Mouse (Mus musculus) kidney, adult 2 months (tissue): ENCODE measurements around the gene Pde4c. TPM values are rescaled to one million over a fixed set of nuclear protein-coding genes. Genes with fewer than 3 reads are reported as not detected.
A peak's percentile ranks its signal among the peaks of the same experiment; 100 is the strongest.

ENCODE experiments used
- DNase-seq: peaks from one replicate; pipeline ENCODE4 v3.0.0; 2021
- H3K27ac ChIP-seq: fragments of 200-500 bp; 2 replicates; pipeline ENCODE4 v1.5.1; 2012; ENCODE audit warnings: low read depth, low read length, control low read depth, inconsistent platforms; ENCODE audit not compliant: insufficient read depth
- H3K27me3 ChIP-seq: fragments of 200-500 bp; replicated peaks from 2 replicates; pipeline ENCODE4 v1.6.1; 2012; ENCODE audit warnings: mild to moderate bottlenecking, moderate library complexity, low read length, inconsistent platforms; ENCODE audit not compliant: control insufficient read depth, insufficient read depth
- H3K36me3 ChIP-seq: fragments of 200-500 bp; 2 replicates; pipeline ENCODE4 v1.6.1; 2012; ENCODE audit warnings: mild to moderate bottlenecking, moderate library complexity, low read length, inconsistent platforms; ENCODE audit not compliant: control insufficient read depth, insufficient read depth
- H3K4me1 ChIP-seq: fragments of 200-500 bp; 2 replicates; pipeline ENCODE4 v1.6.1; 2011; ENCODE audit warnings: low read length; ENCODE audit not compliant: control insufficient read depth, insufficient read depth
- H3K4me3 ChIP-seq: fragments of 200-500 bp; 2 replicates; pipeline ENCODE4 v1.5.1; 2011; ENCODE audit warnings: mild to moderate bottlenecking, low read depth, low read length, control low read depth; ENCODE audit not compliant: insufficient read depth
- CTCF ChIP-seq: fragments of 200-500 bp; conservative IDR thresholded peaks from 2 replicates; pipeline ENCODE4 v1.5.1; 2011; ENCODE audit warnings: low read depth, mild to moderate bottlenecking, control low read depth, low read length, moderate library complexity, mixed read lengths; ENCODE audit not compliant: insufficient read depth, insufficient read length
- POLR2A ChIP-seq: fragments of 200-500 bp; IDR thresholded peaks from one replicate; pipeline ENCODE4 v1.6.1; 2011; ENCODE audit warnings: low read depth, low read length, control low read depth
- WGBS: fragments of 180-500 bp; shearing (Covaris S2); methylation state at CpG from one replicate; pipeline ENCODE4 v1.1.7; 2018; 5-methylcytosine and 5-hydroxymethylcytosine counted together
- polyA plus RNA-seq: library from polyadenylated mRNA; depleted of rRNA; stranded (reverse); fragments of >200 nt; gene quantifications from 2 replicates; pipeline ENCODE4 v1.2.3, GENCODE M21; 2012

The Pde4c gene
- polyA plus RNA-seq, 1 experiment, result 81.6 TPM

- 90% methylated on average over 18 of the region's 18 CpGs for WGBS
- Histone ChIP-seq H3K36me3 (peaks cover 3% of the 10 kb centered on the region; the same call in 1 of the 2 replicates), H3K27me3 (no peaks in the 10 kb centered on the region), H3K4me3 (no peak overlapping the region), H3K27ac (no peak overlapping the region), H3K4me1 (peaks cover 20% of the 10 kb centered on the region; the same call in 1 of the 2 replicates)
- no peak for DNase-seq
- TF ChIP-seq POLR2A (no peak), CTCF (no peak)
These were observed 51.2 kb downstream of the Pde4c start for GRCm38 (mm10) chr8:70774740-70775139.

DNA sequence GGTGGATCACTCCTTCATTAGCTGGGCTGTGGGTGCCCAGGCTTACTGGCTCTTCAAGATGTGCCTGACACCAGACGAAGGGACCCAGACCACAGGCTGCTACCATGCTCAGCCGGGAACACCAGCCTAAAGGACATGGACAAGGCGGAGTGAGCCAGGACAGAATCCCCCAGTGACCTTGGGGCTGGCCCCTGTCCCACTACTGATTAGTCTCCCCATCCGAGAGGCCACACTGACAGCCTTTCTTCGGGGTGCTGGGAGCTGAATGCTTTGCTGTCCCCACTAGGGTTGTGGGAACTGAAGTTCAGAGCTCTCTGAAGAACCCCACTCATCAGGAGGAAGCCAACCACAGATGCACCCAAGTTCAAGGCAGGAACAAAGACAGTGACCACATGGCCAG, 51.7 kb downstream of the Pde4c start:
- Histone ChIP-seq H3K36me3 (peaks cover 3% of the 10 kb centered on the region; the same call in 1 of the 2 replicates), H3K4me1 (peaks cover 20% of the 10 kb centered on the region; the same call in 1 of the 2 replicates), H3K4me3 (no peak overlapping the region), H3K27me3 (no peaks in the 10 kb centered on the region), H3K27ac (no peak overlapping the region)
- no peak for DNase-seq
- 94% methylated on average over 5 of the region's 5 CpGs for WGBS
- TF ChIP-seq CTCF (no peak), POLR2A (no peak)

- TF ChIP-seq POLR2A (no peak), CTCF (no peak)
- Histone ChIP-seq H3K4me1 (peaks cover 20% of the 10 kb centered on the region; the same call in 1 of the 2 replicates), H3K4me3 (peak overlapping the region; percentile 85), H3K27ac (peak overlapping the region; percentile 53), H3K27me3 (no peaks in the 10 kb centered on the region), H3K36me3 (peaks cover 3% of the 10 kb centered on the region; the same call in 1 of the 2 replicates)
- DNase-seq, result peak; percentile 25
- WGBS, result 2% methylated on average over 34 of the region's 34 CpGs
These were observed 52.5 kb downstream of the Pde4c start for GRCm38 (mm10) chr8:70775851-70776495.

DNA sequence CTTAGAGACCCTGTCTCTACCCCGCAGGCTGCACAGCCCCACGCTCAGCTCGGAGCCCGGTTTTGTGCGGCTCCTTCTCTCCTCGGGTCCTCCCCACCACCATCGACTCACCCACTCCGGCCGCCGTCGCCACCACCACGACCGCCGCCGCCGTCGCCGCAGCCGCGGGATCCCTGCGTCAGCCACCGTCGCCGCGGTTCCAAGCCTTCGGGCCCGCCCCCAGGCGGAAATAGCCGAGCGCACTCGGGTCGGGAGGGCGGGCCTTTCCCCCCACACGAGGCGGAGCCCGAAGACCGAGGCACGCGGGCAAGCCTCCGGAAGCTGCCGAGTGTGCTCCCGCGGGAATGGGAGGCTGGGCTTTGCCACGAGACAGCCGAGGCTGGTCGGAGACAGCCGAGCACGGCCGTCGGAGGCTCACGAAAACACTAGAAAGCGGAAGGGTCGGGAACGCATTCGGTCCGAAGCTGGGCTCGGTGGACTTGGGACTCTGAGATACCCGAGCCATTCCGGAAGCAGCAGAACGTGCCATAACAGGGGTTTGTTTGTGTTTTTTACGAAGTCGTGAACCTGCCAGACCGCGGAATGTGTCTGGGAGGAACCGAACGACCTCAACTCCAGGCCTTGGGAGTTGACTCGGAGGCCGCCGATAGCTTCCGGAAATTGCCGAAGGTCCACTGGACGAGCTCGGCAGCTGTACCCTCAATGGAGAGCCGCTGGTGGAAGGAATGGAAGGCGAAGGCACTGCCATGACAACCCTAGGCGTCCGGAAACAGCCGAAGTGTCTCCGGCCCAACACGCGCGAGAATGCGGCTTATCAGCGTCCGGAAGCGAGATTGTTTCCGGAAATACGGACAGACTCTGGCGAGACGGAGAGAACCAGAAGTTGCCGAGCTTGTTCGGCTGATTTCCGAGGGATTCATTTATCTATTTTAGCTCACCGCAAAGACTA, 53.2 kb downstream of the Pde4c start, which contains the start of gene Pik3r2:
Gene Pik3r2 (minus strand): TSS at position 218 of the 949 bp plus-strand sequence.
- Histone ChIP-seq H3K27me3 (no peaks in the 10 kb centered on the region), H3K36me3 (peaks cover 3% of the 10 kb centered on the region; the same call in 1 of the 2 replicates), H3K27ac (peak within 1 kb of the TSS; percentile 93), H3K4me3 (peak within 1 kb of the TSS; percentile 85), H3K4me1 (peaks cover 20% of the 10 kb centered on the region; the same call in 1 of the 2 replicates)
- peak; percentile 98 for DNase-seq
- TF ChIP-seq POLR2A, result peak; percentile 36
- TF ChIP-seq CTCF, result no peak; the same call in 1 of the 2 replicates
- WGBS, result under 1% methylated on average over 93 of the region's 94 CpGs

DNA sequence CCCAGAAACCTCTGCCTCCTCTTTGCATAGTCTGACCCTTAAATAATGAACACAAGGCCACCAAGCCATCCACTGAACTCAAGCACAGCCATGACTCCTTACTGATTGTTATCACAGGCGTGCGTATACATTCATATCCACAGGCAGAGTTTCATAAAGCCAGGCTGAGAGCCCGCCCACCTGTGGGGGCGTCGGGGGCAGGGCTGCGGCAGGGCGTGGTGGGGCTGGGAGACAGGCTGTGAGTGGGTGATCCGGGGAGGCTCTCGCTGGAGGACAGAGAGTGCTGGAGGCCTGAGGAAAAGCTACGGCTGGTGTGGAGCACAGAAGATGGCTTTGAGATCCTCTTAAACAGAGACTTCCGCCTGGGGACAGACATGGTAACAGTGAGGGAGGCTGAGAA, 56.6 kb downstream of the Pde4c start:
- peaks cover 15% of the 10 kb centered on the region; the same call in 1 of the 2 replicates for H3K4me1 ChIP-seq
- 79% methylated on average over 11 of the region's 11 CpGs for WGBS
- peaks cover 2% of the 10 kb centered on the region; the same call in 1 of the 2 replicates for H3K36me3 ChIP-seq
- TF ChIP-seq CTCF (no peak), POLR2A (no peak)
- H3K27me3 ChIP-seq, result no peaks in the 10 kb centered on the region
- H3K4me3 ChIP-seq, result no peak overlapping the region
- DNase-seq, result no peak
- no peak overlapping the region for H3K27ac ChIP-seq

GRCm38 (mm10) chr8:70786291-70787050, 63.0 kb downstream of the Pde4c start:
- H3K4me3 ChIP-seq, result no peak overlapping the region
- H3K36me3 ChIP-seq, result no peaks in the 10 kb centered on the region; the same call in 1 of the 2 replicates
- no peak overlapping the region for H3K27ac ChIP-seq
- WGBS, result 93% methylated on average over 25 of the region's 25 CpGs
- no peaks in the 10 kb centered on the region for H3K27me3 ChIP-seq
- no peak for DNase-seq
- TF ChIP-seq CTCF, result no peak
- H3K4me1 ChIP-seq, result peaks cover under 1% of the 10 kb centered on the region; the same call in 1 of the 2 replicates
